Mouse (Mus musculus): ENCODE measurements around the gene Armh3.

Gene Armh3

GRCm38 (mm10) chr19:45991171-45991570 is 7.1 kb downstream of the Armh3 start:
- peak; percentile 60 for DNase-seq (ENCODE audit: low read depth, low spot score)

- peak; percentile 59 for DNase-seq (ENCODE audit: low read depth, low spot score)
These were observed 10.1 kb downstream of the Armh3 start for GRCm38 (mm10) chr19:45988238-45988637.

- no peak for DNase-seq (ENCODE audit: low read depth, low spot score)
These were observed 13.9 kb downstream of the Armh3 start for GRCm38 (mm10) chr19:45984379-45984778.

GRCm38 (mm10) chr19:45960770-45961169 is 37.5 kb downstream of the Armh3 start:
- DNase-seq (ENCODE audit: low read depth, low spot score), result peak; percentile 9

- no peak for DNase-seq (ENCODE audit: low read depth, low spot score)
These were observed 41.6 kb downstream of the Armh3 start for GRCm38 (mm10) chr19:45956736-45957135.

- DNase-seq (ENCODE audit: low read depth, low spot score), result peak; percentile 58
These were observed 45.0 kb downstream of the Armh3 start for GRCm38 (mm10) chr19:45953286-45953685.

- DNase-seq (ENCODE audit: low read depth, low spot score), result no peak
These were observed 49.1 kb downstream of the Armh3 start for GRCm38 (mm10) chr19:45949236-45949635.

GRCm38 (mm10) chr19:45947764-45948163 is 50.5 kb downstream of the Armh3 start:
- no peak for DNase-seq (ENCODE audit: low read depth, low spot score)

- DNase-seq (ENCODE audit: low read depth, low spot score), result no peak
These were observed 51.0 kb downstream of the Armh3 start for GRCm38 (mm10) chr19:45947286-45947685.

- DNase-seq (ENCODE audit: low read depth, low spot score), result no peak
These were observed 51.7 kb downstream of the Armh3 start for GRCm38 (mm10) chr19:45946541-45946940.

GRCm38 (mm10) chr19:45945986-45946385 is 52.3 kb downstream of the Armh3 start:
- no peak for DNase-seq (ENCODE audit: low read depth, low spot score)

GRCm38 (mm10) chr19:45943758-45944157 is 54.5 kb downstream of the Armh3 start:
- peak; percentile 84 for DNase-seq (ENCODE audit: low read depth, low spot score)

GRCm38 (mm10) chr19:45938064-45938463 is 60.2 kb downstream of the Armh3 start:
- DNase-seq (ENCODE audit: low read depth, low spot score), result no peak

GRCm38 (mm10) chr19:45937530-45937929 is 60.8 kb downstream of the Armh3 start:
- peak; percentile 67 for DNase-seq (ENCODE audit: low read depth, low spot score)

GRCm38 (mm10) chr19:45927236-45927635 is 71.1 kb downstream of the Armh3 start:
- DNase-seq (ENCODE audit: low read depth, low spot score), result no peak

- DNase-seq (ENCODE audit: low read depth, low spot score), result no peak
These were observed 71.9 kb downstream of the Armh3 start for GRCm38 (mm10) chr19:45926342-45926741.

- DNase-seq (ENCODE audit: low read depth, low spot score), result no peak
These were observed 77.8 kb downstream of the Armh3 start for GRCm38 (mm10) chr19:45920299-45921090.

- no peak for DNase-seq (ENCODE audit: low read depth, low spot score)
These were observed 79.9 kb downstream of the Armh3 start for GRCm38 (mm10) chr19:45918406-45918805.

- DNase-seq (ENCODE audit: low read depth, low spot score), result no peak
These were observed 80.4 kb downstream of the Armh3 start for GRCm38 (mm10) chr19:45917856-45918255.

- DNase-seq (ENCODE audit: low read depth, low spot score), result no peak
These were observed 81.8 kb downstream of the Armh3 start for GRCm38 (mm10) chr19:45916461-45916860.

GRCm38 (mm10) chr19:45916026-45916425 is 82.3 kb downstream of the Armh3 start:
- DNase-seq (ENCODE audit: low read depth, low spot score), result no peak

GRCm38 (mm10) chr19:45913036-45913435 is 85.3 kb downstream of the Armh3 start:
- no peak for DNase-seq (ENCODE audit: low read depth, low spot score)

GRCm38 (mm10) chr19:45912376-45912775 is 85.9 kb downstream of the Armh3 start:
- no peak for DNase-seq (ENCODE audit: low read depth, low spot score)
